Mouse (Mus musculus) cerebellum, adult 2 months (tissue): ENCODE data around the gene Tmem169.

ENCODE experiments used
- CTCF ChIP-seq: fragments of 200-500 bp; IDR thresholded peaks from 2 replicates; pipeline ENCODE4 v1.5.1; 2011; ENCODE audit warnings: low read depth, mild to moderate bottlenecking, control low read depth, low read length, moderate library complexity, borderline replicate concordance; ENCODE audit not compliant: insufficient read depth
- POLR2A ChIP-seq: fragments of 200-500 bp; IDR thresholded peaks from 2 replicates; pipeline ENCODE4 v1.6.1; 2011; ENCODE audit warnings: low read length, control low read depth, borderline replicate concordance; ENCODE audit not compliant: insufficient read depth

DNA sequence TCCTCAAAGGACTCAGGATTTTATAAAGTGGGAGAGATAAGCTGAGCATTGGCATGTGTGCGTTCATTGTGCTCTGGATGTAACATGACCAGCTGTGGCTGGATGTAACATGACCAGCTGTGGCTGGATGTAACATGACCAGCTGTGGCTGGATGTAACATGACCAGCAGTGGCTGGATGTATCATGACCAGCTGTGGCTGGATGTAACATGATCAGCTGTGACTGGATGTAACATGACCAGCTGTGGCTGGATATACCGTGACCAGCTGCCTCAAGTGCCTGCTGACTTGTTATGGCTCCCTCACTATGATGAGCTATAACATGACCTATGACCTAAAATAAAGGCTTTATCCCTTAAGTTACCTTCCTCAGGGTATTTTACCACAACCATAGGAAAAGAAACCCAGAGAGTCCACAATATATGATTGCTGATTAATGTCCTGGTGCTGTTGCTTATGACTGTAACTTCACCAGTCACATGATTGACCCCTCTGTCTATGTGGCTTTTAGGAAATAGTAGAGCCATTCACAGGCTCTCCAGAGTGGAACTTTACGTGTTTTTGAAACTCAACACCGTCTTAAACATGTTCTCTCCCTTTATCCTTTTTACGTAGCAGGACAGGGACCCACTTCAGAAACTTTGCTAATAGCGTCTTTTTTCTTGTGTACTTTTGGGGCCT, 25.7 kb downstream of the Tmem169 start:
- TF ChIP-seq CTCF (no peak), POLR2A (no peak)
